Mouse (Mus musculus) hindbrain, embryonic 14.5 days (tissue): ENCODE measurements around the gene Ptprt. TPM values are rescaled to one million over a fixed set of nuclear protein-coding genes. Genes with fewer than 3 reads are reported as not detected.

ENCODE experiments used
- ATAC-seq: fragments of 200-750 bp; cut with Nextera tagmentation; 2 replicates; pipeline ENCODE4 v1.8.0; 2017; ENCODE audit warnings: moderate number of reproducible peaks, mild to moderate bottlenecking, moderate TSS enrichment, moderate library complexity; ENCODE audit not compliant: low FRiP score
- DNase-seq: peaks from one replicate; pipeline ENCODE4 v3.0.0-alpha.2; 2015; ENCODE audit warnings: low spot score
- H3K27ac ChIP-seq: fragments of 300-500 bp; sonication (generic); 2 replicates; pipeline ENCODE4 v1.5.1; 2014; ENCODE audit warnings: mild to moderate bottlenecking, moderate library complexity
- H3K27me3 ChIP-seq: fragments of 300-500 bp; sonication (generic); 2 replicates; pipeline ENCODE4 v1.6.1; 2014; ENCODE audit warnings: mild to moderate bottlenecking, low read length, mixed read lengths; ENCODE audit not compliant: control insufficient read depth, insufficient read depth
- H3K36me3 ChIP-seq: fragments of 300-500 bp; sonication (generic); replicated peaks from 2 replicates; pipeline ENCODE4 v1.6.1; 2014; ENCODE audit not compliant: control insufficient read depth, insufficient read depth
- H3K4me1 ChIP-seq: fragments of 300-500 bp; sonication (generic); replicated peaks from 2 replicates; pipeline ENCODE4 v1.6.1; 2014; ENCODE audit warnings: antibody characterized with exemption, low read length, mixed read lengths; ENCODE audit not compliant: control insufficient read depth, insufficient read depth
- H3K4me2 ChIP-seq: fragments of 300-500 bp; sonication (generic); replicated peaks from 2 replicates; pipeline ENCODE4 v1.6.1; 2014; ENCODE audit warnings: mild to moderate bottlenecking, moderate library complexity
- H3K4me3 ChIP-seq: fragments of 300-500 bp; sonication (generic); replicated peaks from 2 replicates; pipeline ENCODE4 v1.5.1; 2014; ENCODE audit warnings: mild to moderate bottlenecking, low read length
- H3K9ac ChIP-seq: fragments of 300-500 bp; sonication (generic); 2 replicates; pipeline ENCODE4 v1.6.1; 2014
- H3K9me3 ChIP-seq: fragments of 300-500 bp; sonication (generic); 2 replicates; pipeline ENCODE4 v1.6.1; 2016; ENCODE audit warnings: low read length; ENCODE audit not compliant: control insufficient read depth
- WGBS: fragments of 180-500 bp; shearing (Covaris S2); extraction: QIAGEN DNeasy Blood & Tissue Kit; methylation state at CpG from one replicate; pipeline ENCODE4 v1.1.7; 2014; 5-methylcytosine and 5-hydroxymethylcytosine counted together
- polyA plus RNA-seq: library from polyadenylated mRNA; unstranded; fragments of >200 nt; fragmentation: Nextera tagmentation; extraction: Ambion mirVana; gene quantifications from 2 replicates; pipeline ENCODE4 v1.2.1, GENCODE M21; 2014

Gene Ptprt
- polyA plus RNA-seq, 1 experiment from 2014 or later, result 21.5 TPM

DNA sequence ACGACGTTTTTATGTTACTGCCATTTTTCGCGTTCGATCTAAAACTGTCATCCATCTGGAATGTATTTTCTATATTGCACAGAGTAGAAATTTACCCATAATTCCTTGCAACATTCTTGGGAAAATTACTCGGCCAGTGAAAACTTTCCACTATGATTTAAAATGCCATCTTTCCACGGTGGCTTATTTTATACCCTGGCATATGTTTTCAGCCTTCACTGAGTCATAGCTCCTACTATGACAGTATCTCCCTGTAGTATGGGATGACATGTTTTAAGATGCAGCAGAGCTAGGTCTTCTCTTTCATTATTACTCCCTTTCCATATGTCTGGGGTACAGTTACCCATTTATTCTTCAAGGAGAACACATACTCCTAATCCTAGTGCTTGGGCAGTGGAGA, 753.7 kb downstream of the Ptprt start:
- H3K27ac ChIP-seq, result no peak overlapping the region
- no peaks in the 10 kb centered on the region for H3K27me3 ChIP-seq
- H3K4me3 ChIP-seq, result no peak overlapping the region
- no peak overlapping the region for H3K9ac ChIP-seq
- ATAC-seq, result no peak
- no peaks in the 10 kb centered on the region for H3K4me1 ChIP-seq
- H3K9me3 ChIP-seq, result no peaks in the 10 kb centered on the region
- WGBS, result 90% methylated on average over 7 of the region's 7 CpGs
- no peak overlapping the region for H3K4me2 ChIP-seq
- no peaks in the 10 kb centered on the region for H3K36me3 ChIP-seq
- DNase-seq, result no peak

DNA sequence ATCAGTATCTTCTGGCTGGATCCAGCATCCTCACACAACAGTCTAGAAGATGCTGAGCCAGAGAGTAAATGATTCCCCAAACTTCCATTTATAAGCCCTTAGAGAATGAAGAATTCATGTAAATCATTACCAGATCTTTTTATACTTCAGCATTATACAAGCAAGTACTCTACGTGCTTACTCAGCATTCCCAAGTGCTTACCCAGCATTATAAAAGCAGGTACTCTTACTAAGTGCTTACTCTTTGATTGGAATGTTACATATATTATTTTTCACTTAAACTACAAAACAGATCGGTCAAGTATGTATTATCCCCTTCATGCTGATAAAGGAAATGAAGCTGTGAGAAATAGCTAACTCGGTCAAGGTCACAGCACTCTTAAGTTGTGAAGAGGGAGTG, 758.8 kb downstream of the Ptprt start:
- H3K4me3 ChIP-seq, result no peak overlapping the region
- H3K9ac ChIP-seq, result no peak overlapping the region
- no peak overlapping the region for H3K4me2 ChIP-seq
- no peak overlapping the region for H3K27ac ChIP-seq
- ATAC-seq, result no peak
- 86% methylated on average over 3 of the region's 3 CpGs for WGBS
- no peak for DNase-seq
- H3K27me3 ChIP-seq, result no peaks in the 10 kb centered on the region
- H3K4me1 ChIP-seq, result no peaks in the 10 kb centered on the region
- no peaks in the 10 kb centered on the region for H3K36me3 ChIP-seq
- no peaks in the 10 kb centered on the region for H3K9me3 ChIP-seq

DNA sequence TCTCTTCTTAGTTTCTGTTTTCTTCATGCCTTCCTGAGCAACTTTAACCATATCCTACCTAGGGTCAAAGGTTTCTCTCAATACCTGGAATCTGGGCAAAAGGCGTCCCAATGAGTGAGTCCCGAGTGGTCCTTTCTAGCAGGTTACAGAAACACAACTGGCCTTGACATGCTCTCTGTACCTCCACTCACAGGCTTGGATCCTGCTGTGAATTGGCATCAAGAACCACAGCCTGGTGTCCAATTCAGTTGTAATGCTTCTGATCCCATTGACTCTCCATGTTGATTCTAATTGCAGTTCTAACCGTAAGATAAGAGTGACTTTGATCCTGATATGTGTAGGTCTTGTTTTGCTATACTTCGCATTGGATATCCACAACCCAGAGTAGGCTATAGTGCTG, 776.5 kb downstream of the Ptprt start:
- H3K9ac ChIP-seq, result no peak overlapping the region
- DNase-seq (no peak), ATAC-seq (no peak)
- no peak overlapping the region for H3K4me3 ChIP-seq
- H3K4me2 ChIP-seq, result no peak overlapping the region
- no peaks in the 10 kb centered on the region for H3K27me3 ChIP-seq
- WGBS, result 97% methylated on average over 4 of the region's 4 CpGs
- no peak overlapping the region for H3K27ac ChIP-seq
- H3K4me1 ChIP-seq, result no peaks in the 10 kb centered on the region
- H3K36me3 ChIP-seq, result no peaks in the 10 kb centered on the region
- no peaks in the 10 kb centered on the region for H3K9me3 ChIP-seq

DNA sequence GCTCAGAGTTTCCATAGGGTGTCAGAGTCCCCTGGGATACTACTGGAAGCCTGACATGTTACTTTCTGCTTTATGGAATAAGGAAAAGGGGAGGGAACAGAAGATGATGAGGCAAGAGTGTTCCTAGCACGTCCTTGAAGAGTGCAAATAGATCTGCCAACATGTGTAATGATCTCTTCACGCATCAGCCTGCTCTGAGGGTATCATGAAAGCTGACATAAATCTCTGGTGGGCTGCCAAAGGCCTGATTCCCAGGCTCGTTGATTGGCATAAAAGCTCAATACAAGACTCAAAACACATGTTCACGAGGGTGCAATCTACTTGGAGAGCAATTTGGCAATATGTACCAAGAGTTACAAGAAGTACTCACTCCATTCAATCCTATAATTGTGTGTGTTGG, 778.4 kb downstream of the Ptprt start:
- ATAC-seq (no peak), DNase-seq (no peak)
- no peak overlapping the region for H3K27ac ChIP-seq
- no peaks in the 10 kb centered on the region for H3K36me3 ChIP-seq
- H3K4me3 ChIP-seq, result no peak overlapping the region
- no peaks in the 10 kb centered on the region for H3K27me3 ChIP-seq
- WGBS, result 69% methylated on average over 4 of the region's 4 CpGs
- H3K4me2 ChIP-seq, result no peak overlapping the region
- no peaks in the 10 kb centered on the region for H3K4me1 ChIP-seq
- no peak overlapping the region for H3K9ac ChIP-seq
- H3K9me3 ChIP-seq, result no peaks in the 10 kb centered on the region

DNA sequence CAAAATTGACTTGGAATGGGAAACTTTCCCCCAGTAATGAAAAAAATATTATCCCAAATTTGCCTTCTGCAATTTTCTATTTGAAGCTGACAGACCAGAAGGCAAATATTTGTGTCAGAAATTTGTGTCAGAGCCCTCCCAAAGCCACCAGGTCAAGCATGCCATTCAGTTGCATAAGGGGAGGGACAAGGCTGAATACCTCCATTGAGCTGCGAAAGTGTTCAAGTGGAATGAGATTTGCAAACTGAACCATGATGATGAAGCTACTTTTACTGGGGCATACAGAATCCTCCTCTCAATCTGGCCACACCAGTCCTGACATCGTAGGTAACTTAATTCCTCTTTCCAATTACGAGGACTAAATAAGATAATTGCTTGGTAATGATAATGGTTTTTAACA, 780.0 kb downstream of the Ptprt start:
- ATAC-seq (no peak), DNase-seq (no peak)
- no peaks in the 10 kb centered on the region for H3K36me3 ChIP-seq
- H3K9me3 ChIP-seq, result no peaks in the 10 kb centered on the region
- H3K27me3 ChIP-seq, result no peaks in the 10 kb centered on the region
- H3K27ac ChIP-seq, result no peak overlapping the region
- no peak overlapping the region for H3K9ac ChIP-seq
- H3K4me3 ChIP-seq, result no peak overlapping the region
- H3K4me2 ChIP-seq, result no peak overlapping the region
- 73% methylated on average over 3 of the region's 3 CpGs for WGBS
- no peaks in the 10 kb centered on the region for H3K4me1 ChIP-seq

DNA sequence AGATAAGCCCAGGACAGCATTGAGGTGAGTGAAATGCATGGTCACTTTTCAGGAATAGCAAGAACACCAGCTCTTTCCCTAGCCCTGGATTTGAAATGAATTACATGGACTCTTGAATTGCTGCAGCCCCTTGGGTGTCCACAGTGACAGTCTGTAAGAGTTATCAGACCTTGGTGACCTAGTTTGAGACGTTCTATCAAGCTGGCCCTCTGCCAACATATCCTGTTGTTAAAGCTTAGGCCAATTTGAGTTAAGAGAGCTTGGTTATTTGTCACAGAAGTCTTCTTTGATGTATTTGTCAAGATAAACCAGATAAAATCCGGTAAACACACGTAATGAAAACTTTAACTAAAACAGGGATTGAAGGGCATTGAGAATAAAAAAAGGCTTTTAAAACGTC, 795.7 kb downstream of the Ptprt start:
- Histone ChIP-seq H3K9me3 (no peaks in the 10 kb centered on the region), H3K4me2 (no peak overlapping the region), H3K36me3 (no peaks in the 10 kb centered on the region), H3K27ac (no peak overlapping the region), H3K4me1 (no peaks in the 10 kb centered on the region), H3K27me3 (no peaks in the 10 kb centered on the region), H3K9ac (no peak overlapping the region), H3K4me3 (no peak overlapping the region)
- WGBS, result 64% methylated on average over 4 of the region's 4 CpGs
- DNase-seq (no peak), ATAC-seq (no peak)

DNA sequence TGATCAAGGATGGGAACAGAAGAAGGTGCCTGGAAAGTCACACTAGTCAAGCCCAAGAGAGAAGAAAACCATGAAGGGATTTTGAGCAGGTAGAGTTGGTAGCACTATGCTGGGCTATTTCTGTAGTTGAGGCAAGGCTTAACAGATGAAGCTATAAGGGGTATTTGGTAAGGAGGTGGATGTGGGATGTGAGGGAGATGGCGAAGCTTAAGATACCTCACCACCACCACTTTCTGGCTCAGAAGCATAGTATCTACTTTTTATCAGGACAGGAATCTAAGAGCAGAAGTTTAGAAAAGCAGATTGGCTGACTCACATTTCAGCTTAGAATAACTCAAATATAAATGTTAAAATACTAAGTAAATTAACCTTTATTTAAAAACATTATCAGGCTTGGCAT, 802.1 kb downstream of the Ptprt start:
- DNase-seq, result no peak
- no peak for ATAC-seq
- Histone ChIP-seq H3K9ac (no peak overlapping the region), H3K36me3 (no peaks in the 10 kb centered on the region), H3K4me2 (no peak overlapping the region), H3K9me3 (no peaks in the 10 kb centered on the region), H3K4me3 (no peak overlapping the region), H3K4me1 (no peaks in the 10 kb centered on the region), H3K27ac (no peak overlapping the region), H3K27me3 (no peaks in the 10 kb centered on the region)
- WGBS, result 93% methylated on average over 1 of the region's 1 CpGs

DNA sequence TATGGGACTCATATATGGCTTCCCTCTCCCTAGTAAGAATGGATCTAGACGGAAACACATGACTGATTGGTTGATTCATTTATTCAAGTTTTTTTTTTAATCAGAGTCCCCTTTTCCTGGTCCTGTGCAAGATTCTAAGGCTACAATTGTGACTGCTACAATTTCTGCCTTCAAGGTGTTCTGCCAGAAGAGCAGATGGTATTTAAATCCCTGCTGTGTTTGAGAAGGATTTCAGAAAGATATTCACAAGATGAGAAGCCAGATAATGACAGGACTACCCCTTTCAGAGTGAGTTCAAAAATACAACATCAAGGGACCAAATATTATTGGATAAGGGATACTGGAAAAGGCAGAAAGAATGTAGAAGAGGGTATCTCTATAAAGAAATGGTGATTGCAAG, 802.6 kb downstream of the Ptprt start:
- no peak for ATAC-seq
- Histone ChIP-seq H3K27me3 (no peaks in the 10 kb centered on the region), H3K4me3 (no peak overlapping the region), H3K36me3 (no peaks in the 10 kb centered on the region), H3K4me2 (no peak overlapping the region), H3K4me1 (no peaks in the 10 kb centered on the region), H3K9ac (no peak overlapping the region), H3K9me3 (no peaks in the 10 kb centered on the region), H3K27ac (no peak overlapping the region)
- DNase-seq, result no peak
- WGBS, result 73% methylated on average over 1 of the region's 1 CpGs

DNA sequence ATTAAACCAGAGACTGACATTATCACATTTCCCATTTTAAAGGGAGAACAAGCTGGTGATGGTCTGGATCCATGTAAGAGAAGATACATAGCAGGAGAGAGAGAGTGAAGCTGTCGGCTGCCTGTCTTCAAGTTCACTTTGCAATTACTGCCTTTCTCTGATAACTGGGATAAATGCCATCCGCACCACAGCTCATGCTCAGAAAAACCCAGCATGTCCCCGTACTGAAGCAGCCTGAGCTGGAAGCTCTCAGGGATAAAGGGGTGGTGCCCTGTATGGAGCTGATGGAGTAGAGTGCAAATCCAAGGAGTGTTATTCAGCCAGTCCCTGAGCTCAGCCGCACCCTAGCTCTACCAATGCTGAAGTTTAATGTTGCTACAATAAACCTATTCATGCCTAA, 825.9 kb downstream of the Ptprt start:
- Histone ChIP-seq H3K27ac (no peak overlapping the region), H3K27me3 (no peaks in the 10 kb centered on the region), H3K36me3 (no peaks in the 10 kb centered on the region), H3K4me2 (no peak overlapping the region), H3K4me3 (no peak overlapping the region), H3K4me1 (no peaks in the 10 kb centered on the region), H3K9me3 (no peaks in the 10 kb centered on the region), H3K9ac (no peak overlapping the region)
- ATAC-seq (no peak), DNase-seq (no peak)
- WGBS, result 85% methylated on average over 4 of the region's 4 CpGs

DNA sequence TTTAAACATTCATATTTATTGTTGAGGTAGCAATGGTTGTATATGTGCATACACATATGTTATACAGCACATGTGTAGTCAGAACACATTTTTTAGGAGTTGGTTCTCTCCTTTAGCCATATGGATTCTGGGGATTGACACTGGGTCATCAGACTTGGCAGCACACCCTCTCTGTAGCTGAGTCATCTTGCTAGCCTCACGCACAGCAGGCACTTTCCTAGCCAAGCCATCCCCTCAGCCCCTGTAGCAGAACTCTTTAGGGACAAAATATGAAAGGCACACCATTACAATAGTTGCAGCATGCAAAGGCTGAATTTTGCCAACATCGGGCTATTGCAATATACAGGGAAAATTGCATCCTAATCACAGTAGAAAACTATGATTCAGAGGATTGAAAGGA, 827.1 kb downstream of the Ptprt start:
- Histone ChIP-seq H3K9me3 (no peaks in the 10 kb centered on the region), H3K36me3 (no peaks in the 10 kb centered on the region), H3K9ac (no peak overlapping the region), H3K4me2 (no peak overlapping the region), H3K4me3 (no peak overlapping the region), H3K4me1 (no peaks in the 10 kb centered on the region), H3K27ac (no peak overlapping the region), H3K27me3 (no peaks in the 10 kb centered on the region)
- ATAC-seq (no peak), DNase-seq (no peak)
- WGBS, result 78% methylated on average over 2 of the region's 2 CpGs
